Mouse (Mus musculus): Measurements from ENCODE around the gene Gm9837.

Gm9837 gene

DNA sequence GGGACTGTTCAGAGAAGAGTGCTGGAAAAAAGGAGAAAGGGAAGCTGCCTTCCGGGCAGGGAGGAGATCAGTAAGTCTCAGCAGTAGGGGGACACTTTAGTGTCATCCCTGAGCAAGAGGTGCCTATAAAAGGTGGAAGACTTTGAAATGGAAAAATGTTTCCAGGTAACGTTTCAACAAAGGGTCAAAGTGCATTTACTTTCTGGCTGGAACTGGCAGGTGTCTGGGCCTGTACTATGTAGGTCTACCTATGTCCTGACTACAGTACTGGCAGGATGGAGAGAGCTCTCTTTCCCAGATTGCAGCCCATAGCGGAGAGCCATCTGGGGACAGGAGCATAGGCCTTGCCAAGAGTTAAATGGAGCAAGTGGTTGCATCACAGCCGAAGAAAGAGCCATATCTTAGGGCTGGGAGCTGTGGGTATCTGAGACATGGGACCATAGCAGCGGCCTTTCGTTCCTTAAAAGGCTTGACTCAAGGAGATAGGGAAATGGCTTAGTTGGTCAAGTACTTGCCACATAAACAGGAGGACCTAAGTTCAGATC is 44.5 kb downstream of the Gm9837 start:
- no peak for DNase-seq (ENCODE audit: low spot score)

DNA sequence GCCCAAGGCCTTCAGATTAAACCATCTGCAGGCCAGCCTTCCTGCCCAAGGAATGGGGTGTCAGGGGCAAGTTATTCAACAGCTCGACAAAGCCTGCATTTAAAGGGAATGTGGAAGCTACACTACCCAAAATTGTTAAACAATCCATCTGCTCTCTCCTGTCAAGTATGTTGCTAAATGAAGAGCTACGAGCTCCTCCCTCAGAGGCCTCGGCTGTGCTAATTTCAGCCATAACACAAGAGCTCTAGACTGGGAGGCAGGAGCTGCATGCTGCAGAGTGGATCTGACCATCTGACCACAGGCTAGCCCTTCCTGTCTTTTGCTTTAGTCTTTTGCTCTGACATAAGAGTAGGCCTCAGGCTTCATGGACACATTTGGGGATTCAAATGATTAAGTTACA is 45.0 kb downstream of the Gm9837 start:
- DNase-seq (ENCODE audit: low spot score) = no peak

DNA sequence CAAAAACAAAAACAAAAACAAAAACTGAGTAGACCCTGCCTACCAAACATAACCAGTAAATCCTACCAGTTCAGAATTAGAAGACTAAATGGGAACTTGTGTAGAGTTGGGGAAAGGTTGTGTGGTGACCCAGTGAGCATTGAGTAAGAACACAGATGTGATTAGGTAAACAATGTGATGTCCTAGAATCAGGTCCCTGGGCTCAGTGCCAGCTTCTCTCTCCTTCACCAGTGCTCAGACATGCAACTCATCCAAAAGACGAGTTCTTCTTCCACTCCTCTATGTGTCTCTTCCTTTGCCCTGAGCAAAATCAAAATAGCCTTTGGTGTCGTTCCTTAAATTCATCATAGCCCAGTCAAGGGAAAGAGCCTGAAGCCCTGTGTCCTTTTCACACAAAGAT is 45.5 kb downstream of the Gm9837 start:
- no peak for DNase-seq (ENCODE audit: low spot score)

DNA sequence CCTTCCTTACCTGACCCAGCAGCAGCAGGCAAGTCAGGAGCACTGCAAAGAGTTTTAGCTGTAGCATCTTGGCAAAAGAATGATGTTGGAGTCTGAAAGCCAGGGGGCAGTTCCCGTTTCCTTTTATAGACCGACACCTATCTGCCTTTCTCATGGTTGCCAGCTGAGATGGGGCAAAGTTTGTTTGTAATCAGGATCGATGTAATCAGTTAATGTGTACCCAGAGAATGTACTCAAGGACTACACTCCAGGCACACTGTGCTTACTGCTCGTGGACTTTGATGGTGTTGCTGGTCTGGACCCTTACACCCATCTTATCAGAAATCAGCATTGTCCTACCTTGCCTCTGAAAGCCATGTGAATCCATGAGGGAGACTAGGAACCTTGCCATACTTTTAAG is 47.2 kb downstream of the Gm9837 start, which contains the start of gene Leap2:
Gene Leap2 (minus strand): TSS at position 135 of the 400 bp plus-strand sequence.
- DNase-seq (ENCODE audit: low spot score) = no peak

Measured in ovary, postnatal 14 days (tissue).